Mouse (Mus musculus): Measurements from ENCODE around the gene Sltm.
"Not testable (repeated sequence)": the region's sequence is repeated elsewhere in the genome, so short reads cannot be mapped to it uniquely, and the experiment has no call there.

Gene Sltm

DNA sequence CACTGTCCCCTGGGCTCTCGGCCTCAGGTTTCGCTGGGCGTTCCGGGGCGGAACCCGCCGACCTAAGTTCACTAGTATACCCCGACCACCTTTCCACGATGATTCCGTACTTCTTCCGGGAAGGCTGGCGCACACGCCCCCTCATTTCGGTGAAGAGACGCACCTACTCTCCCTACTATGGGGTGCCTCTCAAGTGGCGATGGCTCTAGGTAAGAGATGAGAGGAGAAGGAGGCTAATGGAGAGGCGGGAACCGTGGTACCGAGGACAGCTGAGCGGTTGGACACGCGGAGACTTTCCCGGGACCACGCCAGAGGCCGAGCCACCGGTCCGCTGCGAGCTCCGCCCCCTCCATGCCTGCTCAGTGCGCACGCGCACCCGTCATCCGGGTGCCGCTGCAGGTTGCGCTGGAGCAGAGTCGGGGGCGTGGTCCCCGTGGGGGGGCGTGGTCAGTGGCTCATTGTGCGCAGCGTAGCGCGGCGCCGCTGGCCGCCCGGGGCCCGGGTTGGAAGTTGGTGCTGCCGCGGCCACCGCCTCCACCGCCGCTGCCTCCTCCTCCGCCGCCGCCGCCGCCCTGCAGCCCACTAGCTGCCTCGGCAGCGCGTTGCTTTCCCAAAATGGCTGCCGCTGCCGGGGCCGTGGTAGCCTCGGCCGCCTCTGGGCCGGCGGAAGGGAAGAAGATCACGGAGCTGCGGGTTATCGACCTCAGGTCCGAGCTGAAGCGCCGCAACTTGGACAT, at the start of gene Sltm:
TSS of gene Sltm (plus strand) at position 450 of the 737 bp plus-strand sequence.
- DNase-seq (ENCODE audit: extremely low read depth, low read depth): peak; percentile 74

DNA sequence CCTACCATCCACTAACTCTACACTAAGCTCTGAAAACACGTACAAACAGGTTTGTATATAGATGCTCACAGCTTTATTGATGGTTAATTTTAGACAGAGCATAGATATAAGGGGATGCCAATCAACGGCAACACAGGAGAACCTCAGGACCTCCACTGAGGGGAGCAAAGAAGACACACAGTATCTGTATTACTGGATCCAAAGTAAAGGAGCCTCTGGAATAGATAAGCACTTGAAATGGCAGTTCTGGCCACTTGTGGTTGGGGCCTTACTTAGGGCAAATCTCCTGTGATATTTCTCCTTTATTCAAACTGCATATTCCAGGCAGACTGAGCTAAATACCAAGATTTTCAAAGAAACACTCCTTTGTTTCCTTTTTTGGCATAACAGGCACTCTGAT, 49.5 kb upstream of the Sltm start:
- DNase-seq (ENCODE audit: extremely low read depth, low read depth): no peak

DNA sequence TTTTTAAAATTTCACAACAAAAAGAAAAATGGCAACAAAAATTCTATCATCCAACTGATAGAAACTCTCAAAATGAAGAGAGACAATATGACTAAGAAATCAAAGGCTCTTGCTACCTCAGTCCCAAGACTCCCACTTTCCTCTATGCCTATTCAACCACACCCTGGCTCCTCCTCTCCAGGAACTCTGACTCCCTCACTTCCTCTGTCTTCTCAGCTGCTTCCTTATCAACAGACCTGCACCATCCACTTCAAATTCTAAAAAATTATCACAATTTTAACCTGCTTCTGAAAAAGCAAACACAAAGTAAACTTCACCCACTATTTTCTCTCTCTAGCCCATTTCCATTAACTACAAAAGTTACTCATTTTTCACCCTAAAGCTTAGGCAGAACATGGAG, 45.6 kb upstream of the Sltm start:
- no peak for DNase-seq (ENCODE audit: extremely low read depth, low read depth)

DNA sequence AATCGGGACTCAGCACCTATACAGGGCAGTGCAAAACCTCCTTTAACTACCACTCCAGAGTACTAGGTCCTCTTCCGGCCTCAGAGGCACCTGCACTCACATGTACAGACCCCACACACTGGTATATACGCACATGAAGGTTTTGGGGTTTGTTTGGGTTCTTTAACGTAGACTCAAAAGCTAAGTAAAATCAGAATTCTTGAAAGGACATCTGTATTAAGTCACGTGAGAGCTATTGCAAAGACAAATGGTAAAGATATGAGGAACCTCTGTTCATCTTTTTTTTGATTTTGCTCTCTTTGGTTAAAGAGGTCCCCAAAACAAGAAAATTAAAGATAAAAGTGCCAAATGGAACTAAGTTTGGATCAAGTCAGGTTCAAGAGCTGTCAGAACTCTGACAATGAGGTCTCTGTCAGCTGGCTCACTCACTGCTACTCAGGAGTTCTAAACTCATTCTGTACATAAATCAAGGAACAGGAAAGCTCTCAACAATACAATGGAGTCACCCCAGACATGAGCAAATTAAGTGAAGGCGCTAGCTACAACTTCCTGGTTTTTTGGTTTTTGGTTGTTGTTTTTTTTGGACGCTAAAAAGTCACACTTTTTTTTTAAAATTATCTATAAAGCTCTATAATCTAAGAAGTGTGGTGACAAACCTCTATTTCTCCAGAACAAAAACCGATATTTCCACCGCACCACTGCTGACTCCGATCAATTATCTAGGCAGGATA, 40.1 kb upstream of the Sltm start:
- no peak for DNase-seq (ENCODE audit: extremely low read depth, low read depth)

DNA sequence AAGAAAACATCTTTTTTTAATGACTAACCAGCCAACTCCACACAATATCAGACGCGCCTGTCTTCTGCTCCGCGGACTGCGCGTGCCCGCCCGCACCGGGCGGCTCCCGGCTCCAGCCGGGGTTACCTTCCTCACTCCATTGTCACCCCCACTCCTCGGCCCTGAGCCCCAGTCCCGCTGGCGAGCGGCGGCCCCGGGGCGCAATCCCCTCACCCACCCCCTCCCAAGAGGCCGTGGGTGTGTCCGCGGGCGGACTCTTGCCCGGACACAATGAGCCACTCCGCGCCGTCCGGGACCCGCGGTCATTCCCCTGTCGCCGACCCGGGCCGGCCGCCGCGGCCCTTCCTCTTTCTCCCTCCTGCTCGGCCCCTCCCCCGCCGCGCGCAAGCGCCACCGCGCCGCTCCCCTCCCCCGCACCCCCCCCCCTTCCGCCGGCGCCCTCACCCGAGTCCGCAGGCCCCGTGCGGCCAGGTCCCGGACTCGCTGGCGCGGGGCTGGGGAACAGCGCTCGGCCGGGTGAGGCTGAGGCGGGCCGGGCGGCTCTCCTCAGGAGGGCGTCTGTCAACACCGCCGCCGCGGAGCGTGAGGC, 39.4 kb upstream of the Sltm start:
- DNase-seq (ENCODE audit: extremely low read depth, low read depth): no peak

DNA sequence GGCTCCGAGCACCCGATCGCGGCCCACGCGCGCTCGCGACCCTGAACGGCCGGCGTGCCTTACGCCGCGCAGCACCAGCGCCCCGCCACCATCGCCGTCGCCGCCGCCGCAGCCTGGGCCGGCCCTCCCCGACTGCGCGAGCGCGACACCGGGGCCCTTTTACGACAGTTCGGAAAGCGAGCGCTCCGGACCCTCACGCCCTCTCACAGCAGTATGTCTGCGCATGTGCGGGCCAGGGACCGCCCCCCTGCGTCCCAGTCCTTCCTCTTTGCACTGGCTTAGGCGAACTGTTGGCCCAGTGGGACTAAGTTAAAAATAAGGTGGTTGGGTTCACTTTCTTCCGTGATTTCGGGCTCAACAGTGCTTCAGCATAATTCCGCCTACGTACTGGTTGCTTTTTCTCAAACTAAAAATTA, 38.9 kb upstream of the Sltm start, which contains the start of gene Rnf111:
TSS of gene Rnf111 (minus strand) at position 100 of the 416 bp plus-strand sequence.
- peak; percentile 90 for DNase-seq (ENCODE audit: extremely low read depth, low read depth)

DNA sequence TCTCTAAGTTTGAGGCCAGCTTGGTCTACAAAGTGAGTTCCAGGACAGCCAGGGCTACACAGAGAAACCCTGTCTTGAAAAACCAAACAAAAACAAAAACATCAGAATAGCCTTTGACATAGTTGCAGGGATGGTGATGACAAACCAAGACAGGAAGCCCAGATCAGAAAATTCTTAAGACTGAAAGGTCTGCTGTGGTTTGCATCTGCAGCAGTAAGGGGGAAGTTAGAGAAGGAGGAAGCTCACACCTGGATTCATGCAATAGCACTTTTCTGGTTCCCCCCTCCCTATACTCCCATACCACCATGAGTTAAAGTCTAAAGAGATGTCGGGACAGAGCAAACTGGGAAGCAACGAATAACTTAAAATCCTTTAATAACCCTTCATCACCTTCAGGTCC, 36.4 kb upstream of the Sltm start:
- DNase-seq (ENCODE audit: extremely low read depth, low read depth): no peak

DNA sequence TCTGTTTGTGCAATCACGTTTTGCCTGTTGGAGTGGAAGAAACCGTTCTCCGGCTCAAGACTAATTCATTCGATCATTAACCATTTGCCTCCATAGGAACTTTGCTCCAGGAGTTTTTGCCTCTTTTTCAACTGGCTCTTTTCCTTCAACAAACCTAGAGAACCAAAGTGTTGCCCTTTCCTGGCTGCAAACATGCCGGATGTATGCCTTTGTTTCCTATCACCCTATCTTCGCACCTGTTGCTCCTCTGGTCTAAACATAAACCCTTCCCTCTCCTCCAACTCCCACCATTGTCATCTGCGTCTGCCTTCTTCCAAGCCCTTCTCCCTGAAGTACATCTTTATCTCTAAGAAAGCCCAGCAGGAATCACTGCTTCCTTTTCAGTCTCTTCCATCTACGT, 35.8 kb upstream of the Sltm start:
- DNase-seq (ENCODE audit: extremely low read depth, low read depth): no peak

DNA sequence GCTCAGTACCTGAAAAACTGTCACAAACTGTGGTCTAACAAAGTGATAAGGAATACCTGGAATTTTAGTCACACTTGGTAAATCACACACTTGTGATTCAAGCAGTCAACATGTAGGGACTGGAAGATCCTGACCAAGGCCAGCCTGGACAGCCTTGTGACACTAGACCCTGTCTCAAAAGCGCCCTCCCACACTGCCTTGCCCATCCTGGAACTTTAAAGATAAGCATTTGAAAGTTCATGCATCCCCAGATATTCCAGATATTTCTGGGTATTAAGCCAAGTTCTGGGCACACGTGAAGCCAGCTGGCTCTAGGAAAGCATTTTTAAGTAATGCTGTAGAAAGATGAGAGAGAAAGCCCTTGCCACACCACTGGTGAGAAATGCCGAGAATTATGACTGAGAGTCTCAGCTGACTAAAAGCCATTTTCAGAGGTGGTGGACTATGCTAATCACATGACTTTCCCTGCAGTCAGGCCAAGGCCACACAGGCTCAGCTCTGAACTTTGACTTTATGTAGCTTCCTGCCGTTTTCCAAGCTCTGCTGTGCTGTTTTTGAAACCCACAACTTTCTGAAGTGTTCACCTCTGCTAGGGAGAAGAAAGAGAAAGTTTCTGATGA, 32.5 kb upstream of the Sltm start:
- no peak for DNase-seq (ENCODE audit: extremely low read depth, low read depth)

DNA sequence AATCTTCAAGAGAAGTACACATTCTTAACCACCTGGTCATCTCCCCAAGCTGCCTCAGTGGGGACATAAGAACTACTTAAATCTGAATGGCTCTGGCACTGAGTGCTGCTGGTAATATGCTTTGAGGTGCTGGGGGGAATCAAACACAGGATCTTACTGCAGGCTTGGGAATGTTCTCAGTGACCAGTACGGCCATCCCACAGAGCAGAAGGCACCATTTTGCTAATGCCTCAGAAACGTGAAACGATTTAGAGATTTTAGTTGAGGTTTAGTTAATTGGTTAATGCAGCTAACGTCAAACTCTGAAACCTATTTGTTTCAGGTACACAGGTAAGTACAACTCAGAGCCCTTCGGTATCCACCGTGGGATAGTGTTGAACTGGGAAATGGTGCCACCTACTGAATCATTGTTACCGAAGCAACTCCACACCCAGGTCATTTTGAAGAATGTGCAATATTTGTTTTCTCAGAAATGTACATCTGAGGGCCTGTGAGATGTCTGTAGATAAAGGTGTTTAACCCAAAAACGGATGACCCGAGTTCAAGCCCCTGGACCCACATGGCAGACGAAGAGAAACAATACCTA, 31.5 kb upstream of the Sltm start:
- DNase-seq (ENCODE audit: extremely low read depth, low read depth): no peak

DNA sequence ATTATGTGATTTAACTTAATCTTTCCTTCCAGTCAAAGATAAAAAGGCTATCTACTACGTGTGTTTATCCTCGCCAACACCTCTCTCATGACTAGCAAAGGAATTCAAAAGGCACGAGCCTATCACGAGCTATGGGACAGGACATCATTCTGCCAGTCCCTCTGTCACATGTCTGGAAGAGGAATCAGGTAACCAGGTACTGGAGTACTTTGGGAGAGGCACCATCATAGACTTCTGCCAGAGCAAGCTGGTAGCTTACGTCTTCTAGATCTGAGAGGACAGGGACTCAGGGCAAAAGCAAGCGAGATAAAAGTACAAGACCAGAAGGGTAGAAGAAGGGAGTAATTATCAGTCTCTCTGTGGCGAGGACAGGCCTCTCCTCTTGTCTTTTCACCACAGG, 30.9 kb upstream of the Sltm start:
- DNase-seq (ENCODE audit: extremely low read depth, low read depth): no peak

DNA sequence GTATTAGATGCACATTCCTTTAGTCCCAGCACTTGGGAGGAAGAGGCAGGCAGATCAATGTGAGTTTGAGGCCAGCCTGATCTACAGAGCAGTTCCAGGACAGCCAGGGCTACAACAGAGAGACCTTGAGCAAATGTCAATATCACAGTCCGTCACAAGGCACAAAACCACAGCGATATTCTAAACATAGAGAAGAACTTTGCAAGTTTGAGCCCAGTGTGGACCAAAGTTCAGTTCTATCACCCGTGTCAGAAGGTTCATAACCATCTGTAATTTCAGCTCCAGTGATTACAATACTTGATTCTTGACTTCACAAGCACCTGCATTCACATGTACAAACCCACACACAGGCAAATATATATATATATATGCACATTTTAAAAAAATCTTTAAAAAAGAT, 21.9 kb upstream of the Sltm start:
- no peak for DNase-seq (ENCODE audit: extremely low read depth, low read depth)

DNA sequence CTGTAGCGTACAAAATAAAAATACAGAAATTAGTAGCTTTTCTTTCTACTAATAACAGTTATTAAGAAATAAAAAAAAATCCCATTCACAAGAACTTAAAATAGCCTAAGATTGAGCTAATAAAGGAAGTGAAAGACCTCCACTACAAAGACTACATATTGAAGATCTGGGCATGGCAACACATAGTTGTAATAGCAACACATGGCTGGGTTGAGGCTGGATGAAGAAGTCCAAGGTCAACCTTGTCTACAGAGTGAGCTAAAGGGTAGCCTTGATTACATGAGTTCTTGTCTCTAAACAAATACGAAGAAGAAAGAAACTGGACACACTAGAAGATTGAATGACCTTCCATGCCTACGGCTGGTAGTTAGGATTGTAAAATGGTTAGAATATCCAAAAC, 18.7 kb upstream of the Sltm start:
- DNase-seq (ENCODE audit: extremely low read depth, low read depth): no peak

DNA sequence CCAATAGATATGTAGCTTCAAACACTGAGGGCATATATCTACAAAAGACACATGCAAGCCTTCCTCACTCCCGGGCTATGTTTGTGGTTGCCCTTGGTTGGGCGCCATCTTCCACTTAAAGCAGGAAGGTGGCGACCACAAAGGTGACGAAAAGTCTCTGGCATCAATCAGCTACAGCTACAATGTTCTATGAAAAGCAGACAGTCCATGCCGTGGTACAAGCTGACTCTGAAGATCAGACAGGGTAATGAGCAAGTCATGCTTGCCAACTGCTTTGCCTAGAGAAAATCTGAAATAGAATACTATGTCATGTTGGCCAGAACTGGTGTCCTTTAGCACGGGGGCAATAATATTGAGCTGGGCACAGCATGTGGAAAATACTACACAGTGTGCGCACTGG, 18.2 kb upstream of the Sltm start:
- no peak for DNase-seq (ENCODE audit: extremely low read depth, low read depth)

DNA sequence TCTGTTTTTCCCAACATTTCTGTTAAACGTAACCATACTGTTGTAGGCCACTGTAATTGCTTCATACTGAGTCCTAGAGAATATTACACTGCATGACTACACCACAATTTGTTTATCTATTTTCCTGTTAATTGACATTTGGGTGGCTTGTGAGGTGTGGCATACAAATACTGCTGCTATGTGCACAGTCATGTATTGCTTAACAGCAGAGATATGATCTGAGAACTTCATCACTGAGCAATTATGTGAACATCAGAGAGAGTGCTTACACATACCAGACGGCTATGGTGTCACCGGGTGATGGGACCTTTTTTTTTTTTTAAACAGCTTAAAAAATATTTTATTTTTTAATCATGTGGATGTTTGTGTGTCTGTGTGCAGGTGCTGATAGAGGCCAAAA, 9.2 kb upstream of the Sltm start:
- DNase-seq (ENCODE audit: extremely low read depth, low read depth): no peak

DNA sequence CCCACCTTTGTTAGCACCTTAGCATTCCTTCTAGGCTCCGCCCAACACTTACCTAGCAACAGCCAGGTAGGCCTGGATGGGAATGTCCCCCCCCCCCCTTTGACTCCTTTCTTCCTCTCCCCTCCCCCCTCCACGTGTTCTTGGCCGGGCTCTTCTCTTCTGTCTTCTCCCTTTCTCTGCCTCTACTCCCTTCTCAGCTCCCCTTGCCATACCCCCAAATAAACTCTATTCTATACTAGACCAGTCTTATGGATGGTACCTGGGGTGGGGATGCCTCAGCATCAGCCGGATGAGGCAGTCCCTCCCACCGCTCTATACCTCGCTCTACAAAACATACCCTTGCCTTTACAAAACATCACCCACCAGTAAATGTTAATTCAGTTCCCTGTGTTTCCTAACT, 970 bp upstream of the Sltm start:
- no peak for DNase-seq (ENCODE audit: extremely low read depth, low read depth)

DNA sequence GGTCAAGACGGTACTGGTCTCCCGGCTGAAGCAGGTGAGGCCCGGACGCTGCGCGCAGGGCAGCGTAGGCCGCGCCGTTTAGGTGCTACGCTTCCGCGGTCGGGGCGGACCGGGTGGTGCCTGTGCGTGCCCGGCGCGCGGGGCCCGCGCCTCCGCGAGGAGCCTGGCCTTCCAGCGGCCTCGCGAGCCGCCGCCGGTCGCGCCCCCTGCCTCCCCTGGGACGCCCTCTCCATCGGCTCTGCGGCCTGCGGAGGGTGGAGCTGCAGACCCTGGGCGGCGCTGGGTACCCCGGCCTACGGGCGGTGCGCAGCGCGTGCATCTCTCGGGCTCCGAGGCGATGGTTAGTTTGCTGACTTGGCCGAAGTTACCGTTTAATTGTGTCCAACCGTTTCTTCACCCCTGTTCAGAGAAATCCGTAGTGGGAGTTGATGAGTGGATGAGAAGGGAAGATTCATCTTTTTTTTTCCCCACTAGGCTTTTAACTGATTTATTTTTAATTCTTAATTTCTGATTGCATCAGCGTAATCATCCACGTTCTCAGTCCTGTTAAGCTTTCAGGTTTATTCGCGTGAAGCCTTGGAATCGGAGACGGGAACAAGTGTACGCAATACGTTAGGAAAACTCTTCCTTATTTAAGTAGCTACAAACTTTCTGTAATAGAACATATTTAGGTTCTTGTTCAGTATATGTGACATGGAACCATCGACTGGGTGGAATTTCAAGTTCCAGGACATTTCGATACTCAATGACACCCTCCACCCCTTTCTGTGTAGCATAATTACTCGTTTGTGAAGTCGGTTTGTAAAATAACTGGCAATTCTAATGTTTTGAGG, 710 bp downstream of the Sltm start:
- peak; percentile 34 for DNase-seq (ENCODE audit: extremely low read depth, low read depth)

DNA sequence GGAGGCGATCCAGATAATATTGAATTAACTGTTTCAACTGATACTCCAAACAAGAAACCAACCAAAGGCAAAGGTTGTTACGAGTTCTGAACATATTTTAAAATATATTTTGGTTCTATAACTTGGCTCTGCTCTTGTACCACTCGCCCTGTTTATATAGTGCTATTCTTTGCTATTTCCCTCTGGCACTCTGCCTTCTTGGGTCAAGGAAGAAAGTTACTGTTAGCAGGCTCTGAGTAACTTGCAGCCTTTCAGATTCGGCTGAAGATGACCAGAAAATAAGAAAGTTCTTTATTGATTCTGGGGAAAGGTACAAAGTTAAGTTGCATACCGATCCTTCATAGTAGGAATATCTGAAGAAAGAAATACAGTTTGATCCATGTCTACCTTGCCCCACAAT, 1.4 kb downstream of the Sltm start:
- DNase-seq (ENCODE audit: extremely low read depth, low read depth): no peak

DNA sequence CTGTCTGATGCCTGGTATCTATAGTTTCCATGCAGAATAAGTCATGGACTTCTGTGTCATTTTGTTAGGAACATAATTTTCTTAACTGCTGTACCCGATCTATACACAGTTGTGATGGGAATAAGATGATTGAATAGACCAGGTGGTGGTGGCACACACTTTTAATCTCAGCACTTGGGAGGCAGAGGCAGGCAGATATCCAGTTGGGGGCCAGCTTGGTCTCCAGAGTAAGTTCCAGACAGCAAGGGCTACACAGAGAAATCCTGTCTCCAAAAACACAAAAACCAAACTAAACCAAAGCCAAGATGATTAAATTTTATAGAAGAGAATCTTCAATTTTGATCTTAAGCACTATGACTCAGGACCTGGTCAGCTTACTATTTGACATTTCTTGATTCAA, 2.3 kb downstream of the Sltm start:
- DNase-seq (ENCODE audit: extremely low read depth, low read depth): no peak

DNA sequence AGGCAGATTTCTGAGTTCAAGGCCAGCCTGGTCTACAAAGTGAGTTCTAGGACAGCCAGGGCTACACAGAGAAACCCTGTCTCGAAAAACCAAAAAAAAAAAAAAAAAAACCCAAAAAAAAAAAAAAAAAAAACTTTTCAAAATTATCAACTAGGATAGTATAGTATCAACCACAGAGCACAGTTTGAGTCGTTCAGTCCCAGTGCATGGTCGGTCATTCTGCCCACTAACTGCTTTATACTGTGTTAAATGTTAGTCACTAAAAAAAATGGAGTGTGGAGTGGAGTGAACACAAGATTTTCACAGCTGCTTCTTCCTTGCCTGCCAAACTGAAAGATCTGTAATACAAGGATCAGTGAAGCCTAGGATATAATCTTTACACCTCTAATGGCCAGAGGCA, 4.0 kb downstream of the Sltm start:
- not testable (repeated sequence) for DNase-seq (ENCODE audit: extremely low read depth, low read depth)

DNA sequence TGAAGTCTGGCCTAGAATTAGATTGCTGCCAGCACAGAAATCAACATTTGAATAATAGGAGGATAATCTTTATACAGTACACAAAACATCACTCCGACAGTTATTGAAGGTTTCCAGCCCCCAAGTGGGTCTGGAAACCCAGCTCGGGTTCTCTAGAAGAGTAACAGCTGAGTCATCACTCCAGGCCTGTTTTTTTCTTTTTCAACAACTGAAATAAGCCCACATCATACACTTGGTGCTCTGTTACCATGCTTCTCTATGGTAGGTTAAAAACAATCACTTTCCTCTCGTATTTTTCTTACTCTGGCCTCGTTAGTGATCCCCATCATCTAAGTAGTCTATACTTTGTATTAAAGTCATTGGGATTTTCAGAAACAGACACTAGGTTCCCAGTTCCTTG, 5.8 kb downstream of the Sltm start:
- DNase-seq (ENCODE audit: extremely low read depth, low read depth): no peak
